Mouse (Mus musculus): ENCODE measurements at regions not wholly inside any gene's neighbourhood (a gene's known extent, or its start where the extent isn't known, plus 50 kb on each side); places are given as distances from the start of the nearest gene placed in this dataset.

GRCm38 (mm10) chr3:38537770-38538169 lies 53.1 kb upstream of the Ankrd50 start:
- H3K9me3 ChIP-seq, result no peaks in the 10 kb centered on the region
- no peaks in the 10 kb centered on the region for H3K27me3 ChIP-seq (ENCODE audit: insufficient read depth, poor library complexity, severe bottlenecking)
- no peak overlapping the region for H3K4me3 ChIP-seq
- DNase-seq (ENCODE audit: low spot score), result no peak
- no peaks in the 10 kb centered on the region for H3K4me1 ChIP-seq (replicated peaks)
- H3K27ac ChIP-seq, result no peak overlapping the region
- no peaks in the 10 kb centered on the region for H3K36me3 ChIP-seq

Measured in hindbrain, embryonic 10.5 days (tissue).